ENCODE assay signal across 8 mouse cellular contexts in genomic region chr7:12910181-12910668, GRCm38 (mm10). TPM values are rescaled to one million over a fixed set of nuclear protein-coding genes. Genes with fewer than 3 reads are reported as not detected.
DNase-seq lines count a peak whose midpoint lies in the region; ATAC-seq lines count a peak whose summit lies in the region.

No protein-coding gene starts in this region.

- H3K4me3 ChIP-seq in erythroblast, embryonic 14.5 days (replicated peaks): peak overlapping the region; percentile 82
- H3K4me3 ChIP-seq in heart, embryonic 13.5 days: peak overlapping the region; percentile 66
- peak overlapping the region; percentile 61 for H3K4me3 ChIP-seq in kidney, embryonic 16.5 days (ENCODE audit: low read length)
- H3K4me3 ChIP-seq in liver, embryonic 11.5 days (ENCODE audit: low read depth, low read length): peak overlapping the region; percentile 64

- H3K27me3 ChIP-seq in erythroblast, embryonic 14.5 days (ENCODE audit: control insufficient read depth): no peaks in the 10 kb centered on the region
- no peaks in the 10 kb centered on the region for H3K27me3 ChIP-seq in heart, embryonic 13.5 days (replicated peaks)
- H3K27me3 ChIP-seq in kidney, embryonic 16.5 days (ENCODE audit: insufficient read depth, low read length): no peaks in the 10 kb centered on the region
- no peaks in the 10 kb centered on the region for H3K27me3 ChIP-seq in liver, embryonic 11.5 days (replicated peaks; ENCODE audit: control insufficient read depth, insufficient read depth, low read length)

- H3K9ac ChIP-seq in heart, embryonic 13.5 days: peak overlapping the region; percentile 82
- H3K9ac ChIP-seq in kidney, embryonic 16.5 days (replicated peaks; ENCODE audit: low read length): peak overlapping the region; percentile 73
- H3K9ac ChIP-seq in liver, embryonic 11.5 days (ENCODE audit: low read depth, low read length): peak overlapping the region; percentile 80

- 5% methylated on average over 19 of the region's 19 CpGs for WGBS in heart, embryonic 13.5 days
- 6% methylated on average over 19 of the region's 19 CpGs for WGBS in kidney, embryonic 16.5 days
- WGBS in liver, embryonic 11.5 days: 4% methylated on average over 19 of the region's 19 CpGs

- H3K9me3 ChIP-seq in erythroblast, embryonic 14.5 days (ENCODE audit: control insufficient read depth, low read length): no peaks in the 10 kb centered on the region
- no peaks in the 10 kb centered on the region for H3K9me3 ChIP-seq in heart, embryonic 13.5 days
- no peaks in the 10 kb centered on the region for H3K9me3 ChIP-seq in kidney, embryonic 16.5 days (ENCODE audit: low read length)
- no peaks in the 10 kb centered on the region for H3K9me3 ChIP-seq in liver, embryonic 11.5 days (ENCODE audit: control insufficient read depth, low read length)

- peak; percentile 59; the same call in 1 of the 2 replicates for ATAC-seq in heart, embryonic 13.5 days (ENCODE audit: extremely low read depth, insufficient number of reproducible peaks, low FRiP score, low TSS enrichment)
- ATAC-seq in kidney, embryonic 16.5 days (ENCODE audit: low FRiP score, low TSS enrichment): peak; percentile 89
- ATAC-seq in liver, embryonic 11.5 days (replicated peaks; ENCODE audit: low FRiP score): peak; percentile 84
- peak; percentile 44; the same call in 1 of the 2 replicates for ATAC-seq in monocyte, adult 5-6 weeks (replicated peaks; ENCODE audit: insufficient number of reproducible peaks, low FRiP score, low TSS enrichment, poor library complexity, severe bottlenecking)

- H3K4me1 ChIP-seq in erythroblast, embryonic 14.5 days (ENCODE audit: control insufficient read depth): peaks cover 20% of the 10 kb centered on the region
- H3K4me1 ChIP-seq in heart, embryonic 13.5 days: peaks cover 11% of the 10 kb centered on the region
- peaks cover 3% of the 10 kb centered on the region; the same call in 1 of the 2 replicates for H3K4me1 ChIP-seq in kidney, embryonic 16.5 days (ENCODE audit: insufficient read depth, low read length)
- peaks cover 8% of the 10 kb centered on the region; the same call in 1 of the 2 replicates for H3K4me1 ChIP-seq in liver, embryonic 11.5 days (replicated peaks; ENCODE audit: control insufficient read depth, insufficient read depth, low read length)

- H3K4me2 ChIP-seq in heart, embryonic 13.5 days: peak overlapping the region; percentile 70
- peak overlapping the region; percentile 57 for H3K4me2 ChIP-seq in kidney, embryonic 16.5 days (replicated peaks; ENCODE audit: low read depth, low read length)
- peak overlapping the region; percentile 83 for H3K4me2 ChIP-seq in liver, embryonic 11.5 days

- H3K36me3 ChIP-seq in erythroblast, embryonic 14.5 days (ENCODE audit: control insufficient read depth): peaks cover 38% of the 10 kb centered on the region
- peaks cover 38% of the 10 kb centered on the region for H3K36me3 ChIP-seq in heart, embryonic 13.5 days
- H3K36me3 ChIP-seq in kidney, embryonic 16.5 days (ENCODE audit: insufficient read depth, low read length): peaks cover 35% of the 10 kb centered on the region
- H3K36me3 ChIP-seq in liver, embryonic 11.5 days (ENCODE audit: control insufficient read depth, insufficient read depth, low read length): peaks cover 19% of the 10 kb centered on the region

- peak overlapping the region; percentile 94 for H3K27ac ChIP-seq in heart, embryonic 13.5 days (replicated peaks)
- peak overlapping the region; percentile 95 for H3K27ac ChIP-seq in kidney, embryonic 16.5 days (ENCODE audit: low read length)
- H3K27ac ChIP-seq in liver, embryonic 11.5 days (ENCODE audit: low read depth, low read length): peak overlapping the region; percentile 89

- DNase-seq in 416B (ENCODE audit: low read depth): peak; percentile 84
- DNase-seq in brain, embryonic 18.5 days (ENCODE audit: low read depth, low spot score): peak; percentile 66
- DNase-seq in liver, embryonic 11.5 days (ENCODE audit: low spot score): peak; percentile 80
- DNase-seq in spleen, postnatal 14 days (ENCODE audit: low spot score in 2 of 2): peak; percentile 11 to 24

RNA-seq across cellular contexts. Expression of gene Rps5, which starts 11.9 kb away (rescaled TPM):
- 328 and 368 TPM in 2 replicates for polyA plus RNA-seq in erythroblast, embryonic 14.5 days (2012)
- 564 and 647 TPM in 2 replicates for polyA plus RNA-seq in heart, embryonic 13.5 days (2015; fragmentation: Nextera tagmentation; extraction: Ambion mirVana)
- 983 and 1,044 TPM in 2 replicates for polyA plus RNA-seq in kidney, embryonic 16.5 days (2015; fragmentation: Nextera tagmentation; extraction: Ambion mirVana)
- 1,276 and 1,341 TPM in 2 replicates for polyA plus RNA-seq in liver, embryonic 11.5 days (2014; fragmentation: Nextera tagmentation; extraction: Ambion mirVana)
- total RNA-seq in monocyte, adult 5-6 weeks (2017): 534 to 585 TPM (median 572 TPM) in 3 replicates

RNA-seq across cellular contexts. Expression of gene Zscan22, which starts 12.6 kb away (rescaled TPM):
- polyA plus RNA-seq in erythroblast, embryonic 14.5 days (2012): 0.04 TPM in 2 replicates
- polyA plus RNA-seq in heart, embryonic 13.5 days (2015; fragmentation: Nextera tagmentation; extraction: Ambion mirVana): 10.4 and 11.1 TPM in 2 replicates
- polyA plus RNA-seq in kidney, embryonic 16.5 days (2015; fragmentation: Nextera tagmentation; extraction: Ambion mirVana): 20.4 and 22.0 TPM in 2 replicates
- 14.4 and 16.4 TPM in 2 replicates for polyA plus RNA-seq in liver, embryonic 11.5 days (2014; fragmentation: Nextera tagmentation; extraction: Ambion mirVana)
- total RNA-seq in monocyte, adult 5-6 weeks (2017): 0.75 to 3.9 TPM in 2 of 3 replicates, not detected in the other

RNA-seq across cellular contexts. Expression of gene Rnf225, which starts 17.0 kb away (rescaled TPM):
- polyA plus RNA-seq in erythroblast, embryonic 14.5 days (2012): 0.11 and 0.14 TPM in 2 replicates
- polyA plus RNA-seq in heart, embryonic 13.5 days (2015; fragmentation: Nextera tagmentation; extraction: Ambion mirVana): 0.63 and 0.70 TPM in 2 replicates
- 0.46 and 0.60 TPM in 2 replicates for polyA plus RNA-seq in kidney, embryonic 16.5 days (2015; fragmentation: Nextera tagmentation; extraction: Ambion mirVana)
- 0.38 and 0.81 TPM in 2 replicates for polyA plus RNA-seq in liver, embryonic 11.5 days (2014; fragmentation: Nextera tagmentation; extraction: Ambion mirVana)
- 0.53 TPM in 1 of 3 replicates, not detected in the others for total RNA-seq in monocyte, adult 5-6 weeks (2017)

RNA-seq across cellular contexts. Expression of gene Zfp128, which starts 29.2 kb away (rescaled TPM):
- polyA plus RNA-seq in erythroblast, embryonic 14.5 days (2012): 0.02 TPM in 1 of 2 replicates, not detected in the other
- polyA plus RNA-seq in heart, embryonic 13.5 days (2015; fragmentation: Nextera tagmentation; extraction: Ambion mirVana): 2.3 and 3.2 TPM in 2 replicates
- polyA plus RNA-seq in kidney, embryonic 16.5 days (2015; fragmentation: Nextera tagmentation; extraction: Ambion mirVana): 4.2 and 5.0 TPM in 2 replicates
- polyA plus RNA-seq in liver, embryonic 11.5 days (2014; fragmentation: Nextera tagmentation; extraction: Ambion mirVana): 2.2 and 2.4 TPM in 2 replicates
- 1.6 to 4.2 TPM (median 2.4 TPM) in 3 replicates for total RNA-seq in monocyte, adult 5-6 weeks (2017)

RNA-seq across cellular contexts. Expression of gene Zfp324, which starts 55.4 kb away (rescaled TPM):
- 0.27 and 0.38 TPM in 2 replicates for polyA plus RNA-seq in erythroblast, embryonic 14.5 days (2012)
- 5.9 and 6.0 TPM in 2 replicates for polyA plus RNA-seq in heart, embryonic 13.5 days (2015; fragmentation: Nextera tagmentation; extraction: Ambion mirVana)
- polyA plus RNA-seq in kidney, embryonic 16.5 days (2015; fragmentation: Nextera tagmentation; extraction: Ambion mirVana): 10.4 and 12.1 TPM in 2 replicates
- 6.6 and 7.7 TPM in 2 replicates for polyA plus RNA-seq in liver, embryonic 11.5 days (2014; fragmentation: Nextera tagmentation; extraction: Ambion mirVana)
- 0.96 to 4.5 TPM (median 1.9 TPM) in 3 replicates for total RNA-seq in monocyte, adult 5-6 weeks (2017)

Comparison
In these comparisons a context has a peak if more than half of its experiments do, and no peak if none do; other contexts are left out.
1. Peak in every context shown above with its lines: DNase-seq, ATAC-seq, H3K4me3 ChIP-seq and H3K27ac ChIP-seq.
2. DNase-seq: peak in every context shown above with its lines; median percentile 84 in 416B; 80 in liver, embryonic 11.5 days; 66 in brain, embryonic 18.5 days; 18 in spleen, postnatal 14 days.
3. RNA of gene Zscan22, which starts 12.6 kb away (polyA plus RNA-seq): 20.4 to 22.0 TPM in kidney, embryonic 16.5 days, 14.4 to 16.4 TPM in liver, embryonic 11.5 days and 10.4 to 11.1 TPM in heart, embryonic 13.5 days; 0.04 TPM in erythroblast, embryonic 14.5 days; every median in the first group is over 10 times any median in the second.